Mouse (Mus musculus) right cerebral cortex, adult 18-20 months (tissue): Measurements from ENCODE around the gene Mtap.

ENCODE experiments used
- DNase-seq: peaks from one replicate; pipeline ENCODE4 v3.0.0; 2022; ENCODE audit warnings: mixed read lengths

Gene Mtap

GRCm38 (mm10) chr4:89136906-89137541 lies at the start of gene Mtap:
Mtap (plus strand) TSS chr4:89137122.
- peak; percentile 89 for DNase-seq

DNA sequence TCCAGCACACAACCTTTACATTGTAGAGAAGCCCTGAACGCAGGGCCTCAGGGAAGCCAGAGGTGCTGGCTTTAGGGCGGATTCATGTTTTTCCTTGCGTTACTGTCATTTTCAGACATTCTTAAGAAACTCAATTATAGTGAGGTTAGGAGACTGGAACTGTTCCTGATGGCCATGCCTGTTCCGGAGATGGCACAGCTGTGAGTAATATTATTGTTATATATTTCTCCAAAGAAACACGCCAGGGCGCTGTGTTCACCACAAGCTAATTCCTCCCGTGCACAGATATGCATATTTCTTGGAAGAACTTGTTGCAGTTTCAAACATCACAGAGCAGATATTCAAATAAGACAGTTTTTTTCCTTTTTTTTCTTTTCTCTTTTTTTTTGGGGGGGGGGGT lies 47.8 kb upstream of the Mtap start:
- no peak for DNase-seq

DNA sequence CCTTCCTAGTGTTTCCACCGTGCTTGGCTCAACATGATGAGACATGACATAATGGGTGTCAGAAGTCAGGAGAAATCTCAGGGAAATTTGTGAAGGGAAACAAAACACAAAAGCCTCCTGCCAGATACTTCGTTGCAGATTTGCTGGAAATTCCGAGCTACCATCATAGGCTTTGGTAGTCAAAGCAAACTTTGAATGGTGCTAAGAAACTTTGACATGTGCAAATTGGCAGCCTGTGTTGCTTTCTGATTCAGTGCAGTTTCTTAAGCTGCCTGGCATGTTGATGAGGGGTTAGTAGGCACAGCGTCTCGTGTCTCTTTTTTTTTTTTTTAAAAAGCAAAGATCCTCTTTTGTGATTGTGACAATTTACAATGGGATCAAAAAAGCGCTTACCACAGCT lies 46.7 kb upstream of the Mtap start:
- no peak for DNase-seq

DNA sequence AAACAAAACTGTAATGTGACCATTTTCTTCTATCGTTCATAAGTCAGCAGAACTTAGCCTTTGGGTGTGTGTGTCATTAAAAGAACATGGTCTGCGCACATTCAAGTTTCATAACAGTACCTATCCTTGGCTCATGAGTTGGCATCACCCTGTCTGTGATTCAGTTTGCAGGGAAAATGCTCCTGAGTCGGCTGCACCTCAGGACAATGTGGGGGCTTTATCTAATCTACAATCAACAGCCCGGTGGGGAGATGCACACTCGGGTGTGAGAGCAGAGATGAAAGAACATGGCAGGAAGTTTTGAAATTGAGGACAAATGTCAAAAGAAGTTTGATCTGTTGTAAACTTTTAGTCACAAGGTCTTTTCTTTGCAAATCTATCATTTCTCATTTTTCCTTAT lies 44.8 kb upstream of the Mtap start:
- DNase-seq, result no peak

GRCm38 (mm10) chr4:89094773-89095172 lies 42.1 kb upstream of the Mtap start:
- DNase-seq, result no peak

DNA sequence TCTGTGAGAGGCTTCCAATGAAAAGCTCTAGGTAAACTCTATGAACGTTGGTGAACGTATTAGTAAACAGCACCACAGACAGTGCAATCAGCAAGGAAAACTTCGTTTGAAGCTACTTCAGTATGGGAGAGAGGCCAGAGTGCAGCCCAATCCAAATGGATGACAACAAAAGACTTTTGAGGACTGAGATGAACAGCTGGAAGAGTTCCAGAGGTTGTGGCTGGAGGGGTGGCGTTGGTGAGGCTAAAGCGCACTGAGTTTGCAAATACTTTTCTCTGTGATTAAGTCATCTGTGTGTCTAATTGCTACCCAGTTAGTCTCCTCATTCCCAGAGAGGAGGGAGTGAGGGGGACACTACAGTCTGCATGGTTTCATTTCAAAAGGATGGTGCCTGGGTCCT lies 38.7 kb upstream of the Mtap start:
- DNase-seq, result no peak

- no peak for DNase-seq
Observed at GRCm38 (mm10) chr4:89101276-89101675, 35.6 kb upstream of the Mtap start.

- no peak for DNase-seq
Observed at GRCm38 (mm10) chr4:89102283-89102682, 34.6 kb upstream of the Mtap start.

DNA sequence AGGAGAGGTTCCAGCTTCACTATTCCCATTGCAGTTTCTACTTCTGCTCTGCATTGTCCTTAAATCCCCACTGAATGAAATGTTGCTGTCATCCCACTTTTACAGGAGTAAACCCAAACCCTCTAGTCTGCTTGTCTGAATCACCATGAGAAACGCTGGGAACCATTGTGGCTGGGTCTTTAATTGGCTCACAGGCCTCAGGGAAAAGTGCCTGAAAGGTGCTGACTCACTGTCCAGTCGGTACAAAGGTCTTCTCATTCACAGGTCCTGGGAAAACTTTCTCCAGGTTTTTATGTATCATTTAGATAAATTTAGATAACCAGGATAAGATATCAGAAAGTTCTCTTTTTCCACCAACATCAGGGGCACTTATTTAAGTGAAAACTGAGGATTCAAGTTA lies 31.4 kb upstream of the Mtap start:
- no peak for DNase-seq

GRCm38 (mm10) chr4:89106505-89106904 lies 30.4 kb upstream of the Mtap start:
- no peak for DNase-seq

DNA sequence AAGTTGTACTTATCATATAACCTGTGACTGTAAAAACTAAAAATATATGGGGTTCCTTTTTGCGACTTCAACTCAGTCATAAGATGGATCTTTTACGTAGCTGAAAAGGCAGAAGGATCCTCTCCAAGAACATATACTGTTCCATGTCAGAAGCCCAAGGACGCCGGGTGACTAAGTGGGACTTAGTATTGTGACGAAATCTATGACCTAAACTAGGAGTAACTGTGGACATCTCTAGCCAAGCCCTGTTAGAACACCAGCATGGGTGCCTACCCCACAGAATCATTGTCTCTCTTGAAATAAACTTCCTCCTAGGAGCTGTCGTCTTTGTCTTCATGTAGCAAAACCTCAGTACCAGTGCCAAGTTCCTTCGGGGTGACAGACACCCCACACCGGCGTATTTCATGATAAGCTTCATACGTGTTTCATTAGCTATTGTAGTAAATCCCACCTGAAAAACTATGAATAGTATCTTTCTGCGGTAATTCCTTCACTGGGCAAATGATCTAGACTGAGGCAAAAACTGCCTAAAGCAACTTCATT lies 24.7 kb upstream of the Mtap start:
- no peak for DNase-seq

GRCm38 (mm10) chr4:89112782-89113181 lies 24.1 kb upstream of the Mtap start:
- DNase-seq, result no peak

- DNase-seq, result no peak
Observed at GRCm38 (mm10) chr4:89116006-89116405, 20.9 kb upstream of the Mtap start.

GRCm38 (mm10) chr4:89119900-89120299 lies 17.0 kb upstream of the Mtap start:
- DNase-seq, result no peak

DNA sequence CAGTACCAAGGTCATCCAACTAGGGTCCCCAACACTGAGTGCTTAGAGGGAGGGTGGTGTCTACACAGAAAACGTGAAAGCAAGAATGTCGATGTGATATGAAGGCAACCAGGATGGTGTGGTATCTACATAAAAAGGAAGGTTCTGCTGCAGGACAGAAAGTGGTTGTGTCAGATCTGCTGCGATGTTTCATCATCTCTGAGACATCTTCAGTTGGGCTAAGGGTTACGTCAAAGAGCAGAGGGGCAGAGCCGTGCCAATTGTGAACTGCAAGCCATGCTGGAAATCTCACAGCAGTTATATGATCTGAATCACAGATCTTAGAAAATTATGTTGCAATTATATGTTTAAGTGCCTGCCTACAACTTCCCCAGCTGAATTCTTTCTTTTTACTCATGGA lies 16.6 kb upstream of the Mtap start:
- no peak for DNase-seq

- no peak for DNase-seq
Observed at GRCm38 (mm10) chr4:89123446-89124243, 13.3 kb upstream of the Mtap start.

GRCm38 (mm10) chr4:89127674-89128073 lies 9.2 kb upstream of the Mtap start:
- no peak for DNase-seq

- peak; percentile 9 for DNase-seq
Observed at GRCm38 (mm10) chr4:89128080-89128936, 8.6 kb upstream of the Mtap start.

- DNase-seq, result no peak
Observed at GRCm38 (mm10) chr4:89128937-89129277, 8.0 kb upstream of the Mtap start.

DNA sequence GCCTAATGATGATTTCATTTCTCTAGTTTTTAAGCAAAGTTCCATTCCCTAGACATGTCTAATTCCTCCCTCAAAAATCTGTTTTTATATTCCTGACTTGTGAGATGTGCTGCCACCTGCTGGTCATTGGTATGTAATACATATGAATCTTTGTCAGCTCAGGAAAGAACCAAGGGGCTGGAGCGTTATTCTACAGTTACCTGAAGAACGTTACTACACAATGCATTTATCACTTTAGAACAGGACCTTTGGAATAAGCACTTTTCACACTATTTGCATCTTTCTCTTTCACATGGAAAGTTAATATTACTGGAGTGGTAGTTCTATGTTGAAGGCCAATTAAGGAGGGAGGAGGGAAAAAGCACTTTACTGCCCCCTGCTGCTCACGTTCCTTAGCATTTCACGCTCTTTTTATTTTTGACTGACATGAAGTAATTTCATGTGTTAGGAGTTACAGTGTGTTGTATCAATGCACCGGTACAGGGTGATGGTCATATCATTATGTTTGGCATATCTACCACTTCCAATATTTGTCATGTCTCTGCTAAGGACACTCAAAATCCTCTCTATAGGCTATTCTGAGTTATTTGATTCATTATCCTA lies 7.5 kb upstream of the Mtap start:
- peak; percentile 39 for DNase-seq

DNA sequence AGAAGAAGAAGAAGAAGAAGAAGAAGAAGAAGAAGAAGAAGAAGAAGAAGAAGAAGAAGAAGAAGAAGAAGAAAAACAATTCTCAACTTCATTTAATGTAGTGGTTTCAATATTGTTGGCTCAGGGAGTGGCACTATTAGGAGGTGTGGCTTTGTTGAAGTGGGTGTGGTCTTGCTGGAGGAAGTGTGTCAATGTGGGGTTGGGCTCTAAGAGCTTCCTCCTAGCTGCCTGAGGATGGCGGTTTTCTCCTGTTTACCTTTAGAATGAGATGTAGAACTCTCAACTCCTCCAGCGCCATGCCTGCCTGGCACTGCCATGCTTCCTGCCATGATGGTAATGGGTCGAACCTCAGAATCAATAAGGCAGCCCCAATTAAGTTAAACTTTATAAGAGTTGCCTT lies 5.1 kb upstream of the Mtap start:
- DNase-seq, result no peak

DNA sequence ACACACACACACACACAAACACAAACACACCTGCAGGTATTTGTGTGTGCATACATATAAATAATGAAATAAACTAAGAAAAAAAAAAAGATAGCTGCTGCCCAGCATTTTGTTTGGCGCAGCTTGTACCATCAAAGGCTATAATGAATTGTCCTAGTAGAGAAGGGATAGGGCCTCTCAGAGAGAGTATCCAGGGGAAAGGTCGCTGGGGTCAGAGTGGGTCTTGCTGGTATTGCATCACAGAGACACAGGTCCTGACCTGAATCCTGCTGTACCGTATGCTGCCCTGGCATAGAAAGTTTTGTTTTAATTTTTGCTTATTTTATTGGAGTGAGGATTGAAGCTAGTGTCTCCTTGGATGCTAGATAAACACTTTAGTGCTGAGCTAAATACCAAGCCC lies 566 bp upstream of the Mtap start:
- no peak for DNase-seq
